Mouse (Mus musculus): ENCODE measurements around the gene Stk38. TPM values are rescaled to one million over a fixed set of nuclear protein-coding genes. Genes with fewer than 3 reads are reported as not detected.

Gene Stk38
- polyA plus RNA-seq, 1 experiment from 2014 or later = 71.8 TPM

- no peaks in the 10 kb centered on the region for H3K36me3 ChIP-seq (ENCODE audit: control insufficient read depth, insufficient read depth, low read length)
- H3K4me3 ChIP-seq (ENCODE audit: low read length) = no peak overlapping the region
- H3K27me3 ChIP-seq (replicated peaks; ENCODE audit: control insufficient read depth, insufficient read depth, low read length) = no peaks in the 10 kb centered on the region
- 96% methylated on average over 4 of the region's 4 CpGs for WGBS
- peaks cover 10% of the 10 kb centered on the region for H3K4me1 ChIP-seq (ENCODE audit: control insufficient read depth, insufficient read depth, low read depth, low read length)
- no peaks in the 10 kb centered on the region for H3K9me3 ChIP-seq (ENCODE audit: control insufficient read depth, low read length)
- H3K9ac ChIP-seq (ENCODE audit: low read depth, low read length) = no peak overlapping the region
- no peak overlapping the region for H3K27ac ChIP-seq (ENCODE audit: low read depth, low read length)
- no peak overlapping the region for H3K4me2 ChIP-seq (ENCODE audit: low read length)
- ATAC-seq = no peak
These were observed 78.4 kb downstream of the Stk38 start for GRCm38 (mm10) chr17:28929369-28929768.

GRCm38 (mm10) chr17:28928004-28928403 lies 79.8 kb downstream of the Stk38 start:
- H3K9ac ChIP-seq (ENCODE audit: low read depth, low read length) = no peak overlapping the region
- H3K4me2 ChIP-seq (ENCODE audit: low read length) = no peak overlapping the region
- WGBS = 75% methylated on average over 9 of the region's 9 CpGs
- H3K9me3 ChIP-seq (ENCODE audit: control insufficient read depth, low read length) = no peaks in the 10 kb centered on the region
- H3K4me1 ChIP-seq (ENCODE audit: control insufficient read depth, insufficient read depth, low read depth, low read length) = peaks cover 10% of the 10 kb centered on the region
- H3K4me3 ChIP-seq (ENCODE audit: low read length) = no peak overlapping the region
- ATAC-seq = no peak
- no peaks in the 10 kb centered on the region for H3K27me3 ChIP-seq (replicated peaks; ENCODE audit: control insufficient read depth, insufficient read depth, low read length)
- no peaks in the 10 kb centered on the region for H3K36me3 ChIP-seq (ENCODE audit: control insufficient read depth, insufficient read depth, low read length)
- H3K27ac ChIP-seq (ENCODE audit: low read depth, low read length) = no peak overlapping the region

GRCm38 (mm10) chr17:28926866-28927635 lies 80.7 kb downstream of the Stk38 start:
- Histone ChIP-seq H3K36me3 (ENCODE audit: control insufficient read depth, insufficient read depth, low read length) (no peaks in the 10 kb centered on the region), H3K27ac (ENCODE audit: low read depth, low read length) (no peak overlapping the region), H3K9ac (ENCODE audit: low read depth, low read length) (no peak overlapping the region), H3K4me2 (ENCODE audit: low read length) (no peak overlapping the region), H3K9me3 (ENCODE audit: control insufficient read depth, low read length) (no peaks in the 10 kb centered on the region), H3K4me3 (ENCODE audit: low read length) (no peak overlapping the region), H3K27me3 (replicated peaks; ENCODE audit: control insufficient read depth, insufficient read depth, low read length) (no peaks in the 10 kb centered on the region), H3K4me1 (ENCODE audit: control insufficient read depth, insufficient read depth, low read depth, low read length) (peaks cover 10% of the 10 kb centered on the region)
- ATAC-seq = no peak
- 55% methylated on average over 15 of the region's 15 CpGs for WGBS

GRCm38 (mm10) chr17:28926380-28926779 lies 81.4 kb downstream of the Stk38 start:
- ATAC-seq = 0 out of 2 replicates have a peak, but pooled peaks have one; percentile 45
- no peak overlapping the region for H3K27ac ChIP-seq (ENCODE audit: low read depth, low read length)
- no peak overlapping the region for H3K4me3 ChIP-seq (ENCODE audit: low read length)
- peaks cover 10% of the 10 kb centered on the region for H3K4me1 ChIP-seq (ENCODE audit: control insufficient read depth, insufficient read depth, low read depth, low read length)
- peak overlapping the region; percentile 28; the same call in 1 of the 2 replicates for H3K9ac ChIP-seq (ENCODE audit: low read depth, low read length)
- no peaks in the 10 kb centered on the region for H3K36me3 ChIP-seq (ENCODE audit: control insufficient read depth, insufficient read depth, low read length)
- H3K9me3 ChIP-seq (ENCODE audit: control insufficient read depth, low read length) = no peaks in the 10 kb centered on the region
- no peaks in the 10 kb centered on the region for H3K27me3 ChIP-seq (replicated peaks; ENCODE audit: control insufficient read depth, insufficient read depth, low read length)
- no peak overlapping the region; the same call in 1 of the 2 replicates for H3K4me2 ChIP-seq (ENCODE audit: low read length)
- WGBS = 15% methylated on average over 13 of the region's 13 CpGs

GRCm38 (mm10) chr17:28924957-28925595 lies 82.7 kb downstream of the Stk38 start:
- H3K36me3 ChIP-seq (ENCODE audit: control insufficient read depth, insufficient read depth, low read length) = no peaks in the 10 kb centered on the region
- no peak overlapping the region for H3K4me2 ChIP-seq (ENCODE audit: low read length)
- H3K9me3 ChIP-seq (ENCODE audit: control insufficient read depth, low read length) = no peaks in the 10 kb centered on the region
- no peaks in the 10 kb centered on the region for H3K27me3 ChIP-seq (replicated peaks; ENCODE audit: control insufficient read depth, insufficient read depth, low read length)
- H3K4me1 ChIP-seq (ENCODE audit: control insufficient read depth, insufficient read depth, low read depth, low read length) = peaks cover 2% of the 10 kb centered on the region
- 79% methylated on average over 8 of the region's 8 CpGs for WGBS
- no peak overlapping the region for H3K9ac ChIP-seq (ENCODE audit: low read depth, low read length)
- no peak overlapping the region for H3K4me3 ChIP-seq (ENCODE audit: low read length)
- no peak overlapping the region for H3K27ac ChIP-seq (ENCODE audit: low read depth, low read length)
- ATAC-seq = no peak

GRCm38 (mm10) chr17:28922096-28922495 lies 85.7 kb downstream of the Stk38 start:
- Histone ChIP-seq H3K4me2 (ENCODE audit: low read length) (no peak overlapping the region), H3K9ac (ENCODE audit: low read depth, low read length) (no peak overlapping the region), H3K4me1 (ENCODE audit: control insufficient read depth, insufficient read depth, low read depth, low read length) (peaks cover 2% of the 10 kb centered on the region; the same call in 1 of the 2 replicates), H3K27me3 (replicated peaks; ENCODE audit: control insufficient read depth, insufficient read depth, low read length) (no peaks in the 10 kb centered on the region), H3K27ac (ENCODE audit: low read depth, low read length) (no peak overlapping the region), H3K9me3 (ENCODE audit: control insufficient read depth, low read length) (no peaks in the 10 kb centered on the region), H3K4me3 (ENCODE audit: low read length) (no peak overlapping the region), H3K36me3 (ENCODE audit: control insufficient read depth, insufficient read depth, low read length) (no peaks in the 10 kb centered on the region)
- no peak for ATAC-seq
- 74% methylated on average over 6 of the region's 6 CpGs for WGBS

GRCm38 (mm10) chr17:28921086-28921485 lies 86.7 kb downstream of the Stk38 start:
- Histone ChIP-seq H3K36me3 (ENCODE audit: control insufficient read depth, insufficient read depth, low read length) (no peaks in the 10 kb centered on the region), H3K9me3 (ENCODE audit: control insufficient read depth, low read length) (no peaks in the 10 kb centered on the region), H3K27ac (ENCODE audit: low read depth, low read length) (no peak overlapping the region), H3K9ac (ENCODE audit: low read depth, low read length) (no peak overlapping the region), H3K4me3 (ENCODE audit: low read length) (no peak overlapping the region), H3K4me1 (ENCODE audit: control insufficient read depth, insufficient read depth, low read depth, low read length) (no peaks in the 10 kb centered on the region), H3K27me3 (replicated peaks; ENCODE audit: control insufficient read depth, insufficient read depth, low read length) (no peaks in the 10 kb centered on the region), H3K4me2 (ENCODE audit: low read length) (no peak overlapping the region)
- WGBS = 76% methylated on average over 8 of the region's 8 CpGs
- no peak for ATAC-seq

Other genes starting within 250 kb of the Stk38 start
- gene Mapk13, start 238.7 kb downstream of the Stk38 start, polyA plus RNA-seq (2015; fragmentation: Nextera tagmentation; extraction: Ambion mirVana) = 1.2 and 2.0 TPM in 2 replicates
- gene Brpf3, start 206.9 kb downstream of the Stk38 start, polyA plus RNA-seq (2015; fragmentation: Nextera tagmentation; extraction: Ambion mirVana) = 6.3 and 7.0 TPM in 2 replicates
- not detected in 2 replicates for gene Pnpla1, start 149.6 kb downstream of the Stk38 start, polyA plus RNA-seq (2015; fragmentation: Nextera tagmentation; extraction: Ambion mirVana)
- 2.4 TPM in 2 replicates for gene 4930539E08Rik, start 92.7 kb downstream of the Stk38 start, polyA plus RNA-seq (2015; fragmentation: Nextera tagmentation; extraction: Ambion mirVana)
- not detected in 2 replicates for gene Pxt1, start 64.2 kb downstream of the Stk38 start, polyA plus RNA-seq (2015; fragmentation: Nextera tagmentation; extraction: Ambion mirVana)
- 76.5 and 88.8 TPM in 2 replicates for gene Kctd20, start 56.0 kb downstream of the Stk38 start, polyA plus RNA-seq (2015; fragmentation: Nextera tagmentation; extraction: Ambion mirVana)
- gene Srsf3, start 24.6 kb upstream of the Stk38 start, polyA plus RNA-seq (2015; fragmentation: Nextera tagmentation; extraction: Ambion mirVana) = 356 and 408 TPM in 2 replicates
- 138 and 184 TPM in 2 replicates for gene Cdkn1a, start 83.0 kb upstream of the Stk38 start, polyA plus RNA-seq (2015; fragmentation: Nextera tagmentation; extraction: Ambion mirVana)
- 0.06 and 0.26 TPM in 2 replicates for gene Rab44, start 106.2 kb upstream of the Stk38 start, polyA plus RNA-seq (2015; fragmentation: Nextera tagmentation; extraction: Ambion mirVana)
- 48.1 and 51.2 TPM in 2 replicates for gene Cpne5, start 230.2 kb upstream of the Stk38 start, polyA plus RNA-seq (2015; fragmentation: Nextera tagmentation; extraction: Ambion mirVana)